Mouse (Mus musculus) kidney, adult 2 months (tissue): ENCODE results near the gene Six3. TPM values are rescaled to one million over a fixed set of nuclear protein-coding genes. Genes with fewer than 3 reads are reported as not detected.

Source experiments
- DNase-seq: peaks from one replicate; pipeline ENCODE4 v3.0.0; 2021
- H3K27ac ChIP-seq: fragments of 200-500 bp; 2 replicates; pipeline ENCODE4 v1.5.1; 2012; ENCODE audit warnings: low read depth, low read length, control low read depth, inconsistent platforms; ENCODE audit not compliant: insufficient read depth
- H3K27me3 ChIP-seq: fragments of 200-500 bp; replicated peaks from 2 replicates; pipeline ENCODE4 v1.6.1; 2012; ENCODE audit warnings: mild to moderate bottlenecking, moderate library complexity, low read length, inconsistent platforms; ENCODE audit not compliant: control insufficient read depth, insufficient read depth
- H3K36me3 ChIP-seq: fragments of 200-500 bp; 2 replicates; pipeline ENCODE4 v1.6.1; 2012; ENCODE audit warnings: mild to moderate bottlenecking, moderate library complexity, low read length, inconsistent platforms; ENCODE audit not compliant: control insufficient read depth, insufficient read depth
- H3K4me1 ChIP-seq: fragments of 200-500 bp; 2 replicates; pipeline ENCODE4 v1.6.1; 2011; ENCODE audit warnings: low read length; ENCODE audit not compliant: control insufficient read depth, insufficient read depth
- H3K4me3 ChIP-seq: fragments of 200-500 bp; 2 replicates; pipeline ENCODE4 v1.5.1; 2011; ENCODE audit warnings: mild to moderate bottlenecking, low read depth, low read length, control low read depth; ENCODE audit not compliant: insufficient read depth
- CTCF ChIP-seq: fragments of 200-500 bp; conservative IDR thresholded peaks from 2 replicates; pipeline ENCODE4 v1.5.1; 2011; ENCODE audit warnings: low read depth, mild to moderate bottlenecking, control low read depth, low read length, moderate library complexity, mixed read lengths; ENCODE audit not compliant: insufficient read depth, insufficient read length
- POLR2A ChIP-seq: fragments of 200-500 bp; IDR thresholded peaks from one replicate; pipeline ENCODE4 v1.6.1; 2011; ENCODE audit warnings: low read depth, low read length, control low read depth
- WGBS: fragments of 180-500 bp; shearing (Covaris S2); methylation state at CpG from one replicate; pipeline ENCODE4 v1.1.7; 2018; 5-methylcytosine and 5-hydroxymethylcytosine counted together
- polyA plus RNA-seq: library from polyadenylated mRNA; depleted of rRNA; stranded (reverse); fragments of >200 nt; gene quantifications from 2 replicates; pipeline ENCODE4 v1.2.3, GENCODE M21; 2012

Gene Six3
- polyA plus RNA-seq, 1 experiment = not detected

GRCm38 (mm10) chr17:85614011-85614721 lies 758 bp downstream of the Six3 start:
- WGBS = 2% methylated on average over 30 of the region's 30 CpGs
- Histone ChIP-seq H3K4me3 (no peak overlapping the region), H3K36me3 (no peaks in the 10 kb centered on the region), H3K27ac (no peak overlapping the region), H3K4me1 (no peaks in the 10 kb centered on the region), H3K27me3 (peaks cover 4% of the 10 kb centered on the region)
- DNase-seq = no peak
- TF ChIP-seq POLR2A (no peak), CTCF (no peak)

DNA sequence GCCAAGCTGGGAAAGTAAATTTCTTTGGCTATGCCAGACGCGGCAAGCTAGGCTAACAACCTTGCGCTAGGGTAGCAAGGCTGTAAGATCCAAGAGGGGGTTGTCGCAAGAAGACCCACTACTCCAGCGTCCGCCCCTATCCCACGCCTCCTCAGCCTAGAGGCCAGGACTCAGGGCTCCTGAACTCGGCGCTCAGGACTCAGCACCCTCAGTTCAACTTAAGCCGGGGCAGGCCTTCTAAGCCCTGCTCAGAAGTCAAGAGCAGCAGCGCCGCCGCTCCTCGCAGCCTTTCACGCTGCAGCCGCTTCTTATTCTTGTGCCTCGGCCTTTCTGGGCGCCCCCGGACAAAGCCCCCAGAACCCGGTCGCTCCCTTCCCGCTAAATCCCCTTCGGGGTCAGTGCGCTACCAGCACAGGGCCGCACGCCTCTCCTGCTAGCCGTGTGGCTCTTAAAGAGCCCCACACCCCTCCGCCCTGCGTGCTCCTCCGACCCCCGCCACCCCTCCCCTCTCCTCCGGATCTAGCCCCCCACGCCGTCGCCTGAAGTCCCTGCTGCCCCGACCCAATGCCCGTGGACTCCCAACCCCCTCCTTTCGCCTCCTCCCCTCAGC lies 1.4 kb downstream of the Six3 start:
- 3% methylated on average over 37 of the region's 38 CpGs for WGBS
- no peaks in the 10 kb centered on the region for H3K36me3 ChIP-seq
- H3K27me3 ChIP-seq = peaks cover 3% of the 10 kb centered on the region; the same call in 1 of the 2 replicates
- TF ChIP-seq CTCF (no peak), POLR2A (no peak)
- no peak overlapping the region for H3K27ac ChIP-seq
- DNase-seq = no peak
- H3K4me1 ChIP-seq = no peaks in the 10 kb centered on the region
- H3K4me3 ChIP-seq = no peak overlapping the region

DNA sequence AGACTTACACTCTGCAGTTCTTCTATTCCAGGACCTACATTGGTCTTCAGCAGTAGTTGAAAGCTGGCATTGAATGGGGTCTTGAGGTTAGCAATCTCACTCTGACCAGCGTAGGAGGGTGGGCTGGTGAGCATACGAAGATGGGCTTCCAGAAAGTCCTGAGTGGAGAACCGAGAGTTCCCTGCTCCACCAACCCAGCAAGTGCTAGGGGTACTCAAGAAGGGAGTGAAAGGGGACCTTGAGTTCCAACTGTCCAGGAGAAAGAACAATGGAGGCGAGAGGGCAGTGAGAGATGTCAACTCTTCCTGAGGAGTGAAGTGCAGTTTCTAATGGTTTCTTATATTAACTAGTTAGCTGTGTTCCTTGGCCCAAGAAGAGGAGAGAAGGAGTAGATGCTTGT lies 2.2 kb downstream of the Six3 start:
- Histone ChIP-seq H3K4me3 (no peak overlapping the region), H3K27ac (no peak overlapping the region), H3K36me3 (no peaks in the 10 kb centered on the region), H3K27me3 (peaks cover 2% of the 10 kb centered on the region; the same call in 1 of the 2 replicates), H3K4me1 (no peaks in the 10 kb centered on the region)
- WGBS = 5% methylated on average over 4 of the region's 4 CpGs
- DNase-seq = no peak
- TF ChIP-seq POLR2A (no peak), CTCF (no peak)

- Histone ChIP-seq H3K36me3 (no peaks in the 10 kb centered on the region), H3K4me1 (no peaks in the 10 kb centered on the region), H3K27ac (no peak overlapping the region), H3K27me3 (peaks cover 4% of the 10 kb centered on the region; the same call in 1 of the 2 replicates), H3K4me3 (no peak overlapping the region)
- no peak for TF ChIP-seq CTCF
- TF ChIP-seq POLR2A = no peak
- 5% methylated on average over 41 of the region's 41 CpGs for WGBS
- no peak for DNase-seq
Observed at GRCm38 (mm10) chr17:85616526-85617500, 3.4 kb downstream of the Six3 start.

DNA sequence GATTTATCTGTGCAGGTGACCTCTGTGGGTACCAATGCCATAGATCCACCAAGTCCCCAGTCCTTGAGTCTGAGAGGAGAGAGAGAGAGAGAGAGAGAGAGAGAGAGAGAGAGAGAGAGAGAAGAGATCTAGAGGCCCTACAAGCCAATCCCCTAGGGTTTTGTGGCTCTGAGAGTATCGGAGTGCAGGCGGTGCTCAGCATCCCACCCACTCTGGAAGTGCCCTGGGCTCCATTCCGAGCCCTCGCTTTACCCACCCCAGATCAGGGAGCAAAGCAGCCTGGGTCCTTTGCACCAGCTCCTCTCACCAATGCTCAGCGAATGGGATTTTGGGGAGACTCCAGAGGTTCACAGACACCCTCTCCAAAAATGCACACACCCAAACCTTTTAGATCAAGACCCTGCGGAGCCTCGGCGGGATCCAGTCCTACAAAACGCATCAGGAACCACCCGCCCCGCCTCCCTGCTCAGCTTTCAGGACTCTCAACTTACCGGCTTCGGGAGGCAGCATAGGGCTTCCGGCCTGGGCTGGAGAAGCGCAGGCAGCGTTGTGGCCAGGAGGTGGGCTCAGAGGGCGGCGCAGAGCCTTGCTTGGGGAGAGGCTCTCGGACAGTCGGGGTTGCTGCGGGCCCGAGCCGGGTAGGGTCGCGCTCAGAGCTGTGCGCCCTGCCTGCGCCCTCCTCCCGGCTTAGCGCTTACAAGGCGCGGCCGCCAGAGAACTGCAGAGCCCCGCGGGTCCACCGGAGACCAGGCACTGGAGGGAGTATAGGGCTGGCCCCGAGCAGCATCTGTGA lies 4.4 kb downstream of the Six3 start:
- H3K4me3 ChIP-seq = no peak overlapping the region
- H3K27ac ChIP-seq = no peak overlapping the region
- peaks cover 4% of the 10 kb centered on the region; the same call in 1 of the 2 replicates for H3K27me3 ChIP-seq
- no peak for DNase-seq
- TF ChIP-seq POLR2A (no peak), CTCF (no peak)
- H3K4me1 ChIP-seq = no peaks in the 10 kb centered on the region
- no peaks in the 10 kb centered on the region for H3K36me3 ChIP-seq
- under 1% methylated on average over 36 of the region's 36 CpGs for WGBS

- Histone ChIP-seq H3K27ac (no peak overlapping the region), H3K27me3 (peaks cover 4% of the 10 kb centered on the region; the same call in 1 of the 2 replicates), H3K4me3 (no peak overlapping the region), H3K36me3 (no peaks in the 10 kb centered on the region), H3K4me1 (no peaks in the 10 kb centered on the region)
- DNase-seq = no peak
- 4% methylated on average over 34 of the region's 34 CpGs for WGBS
- no peak for TF ChIP-seq POLR2A
- TF ChIP-seq CTCF = no peak
Observed at GRCm38 (mm10) chr17:85618359-85619112, 5.1 kb downstream of the Six3 start.
